8 mouse cellular contexts compared by ENCODE assay signal in the genomic region with DNA sequence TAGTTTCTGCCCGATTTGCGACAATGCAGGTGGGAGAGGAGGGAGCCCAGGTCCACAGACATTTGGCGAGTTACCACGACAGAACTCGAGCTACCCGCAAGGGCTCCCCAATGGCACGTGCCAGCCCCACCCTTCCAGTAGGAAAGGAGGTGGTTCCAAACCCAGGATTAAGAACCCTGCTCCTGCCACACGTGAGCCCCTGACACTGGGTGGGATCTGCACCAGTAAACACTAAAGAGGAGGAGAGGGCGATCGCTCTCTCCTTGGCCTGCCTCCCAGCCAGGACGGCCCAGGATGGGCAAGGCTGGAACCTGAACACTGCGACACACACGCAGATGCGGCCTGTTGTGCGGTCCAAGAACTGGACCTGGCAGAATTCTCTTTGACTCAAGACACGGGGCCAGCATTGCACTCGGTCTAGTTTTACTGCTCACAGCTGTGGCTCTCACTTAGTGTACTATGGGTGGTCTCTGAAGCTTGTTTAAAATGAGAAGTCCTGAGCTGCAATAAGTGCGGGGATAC. TPM values are rescaled to one million over a fixed set of nuclear protein-coding genes. Genes with fewer than 3 reads are reported as not detected.
DNase-seq lines count a peak whose midpoint lies in the region; ATAC-seq and TF ChIP-seq lines count a peak whose summit lies in the region.

No protein-coding gene starts in this region.

- H3K4me3 ChIP-seq in heart, embryonic 11.5 days (ENCODE audit: low read depth, low read length), result peak overlapping the region; percentile 72
- no peak overlapping the region for H3K4me3 ChIP-seq in liver, postnatal 0 days (ENCODE audit: low read depth, low read length)

- no peak overlapping the region for H3K27ac ChIP-seq in heart, embryonic 11.5 days (ENCODE audit: low read depth, low read length)
- H3K27ac ChIP-seq in liver, postnatal 0 days (ENCODE audit: low read depth), result no peak overlapping the region

- no peaks in the 10 kb centered on the region for H3K36me3 ChIP-seq in heart, embryonic 11.5 days (ENCODE audit: control insufficient read depth, insufficient read depth, low read length)
- H3K36me3 ChIP-seq in liver, postnatal 0 days (replicated peaks; ENCODE audit: insufficient read depth, low read length), result no peaks in the 10 kb centered on the region

- peaks cover 3% of the 10 kb centered on the region for H3K27me3 ChIP-seq in heart, embryonic 11.5 days (ENCODE audit: control insufficient read depth, insufficient read depth, low read length)
- peaks cover 34% of the 10 kb centered on the region for H3K27me3 ChIP-seq in liver, postnatal 0 days (ENCODE audit: insufficient read depth, low read length)

- H3K9ac ChIP-seq in heart, embryonic 11.5 days (ENCODE audit: low read depth, low read length), result no peak overlapping the region
- H3K9ac ChIP-seq in liver, postnatal 0 days (replicated peaks), result no peak overlapping the region

- DNase-seq in layer of hippocampus, adult 11-12 months (ENCODE audit: low spot score), result peak; percentile 7
- DNase-seq in layer of hippocampus, postnatal 25 days (ENCODE audit: extremely low spot score in 1 of 2, low spot score in 1 of 2), result no peak
- peak; percentile 52 for DNase-seq in embryo, embryonic 10 days (ENCODE audit: low spot score)
- peak; percentile 14 for DNase-seq in kidney, adult 9 months
- no peak for DNase-seq in liver, postnatal 0 days
- DNase-seq in ovary, postnatal 36 days (ENCODE audit: low spot score), result peak; percentile 14

- peak overlapping the region; percentile 96 for H3K4me2 ChIP-seq in heart, embryonic 11.5 days
- peak overlapping the region; percentile 98; the same call in 1 of the 2 replicates for H3K4me2 ChIP-seq in liver, postnatal 0 days (ENCODE audit: low read depth, low read length)

- ATAC-seq in heart, embryonic 11.5 days (replicated peaks; ENCODE audit: insufficient number of reproducible peaks, low FRiP score, low TSS enrichment), result no peak
- no peak for ATAC-seq in liver, postnatal 0 days
- no peak for ATAC-seq in erythroid progenitor cell, adult 5-6 weeks (replicated peaks; ENCODE audit: low FRiP score, poor library complexity, severe bottlenecking)

- H3K4me1 ChIP-seq in heart, embryonic 11.5 days (ENCODE audit: control insufficient read depth, insufficient read depth, low read length), result peaks cover 3% of the 10 kb centered on the region; the same call in 1 of the 2 replicates
- H3K4me1 ChIP-seq in liver, postnatal 0 days (ENCODE audit: insufficient read depth), result peaks cover 4% of the 10 kb centered on the region

- TF ChIP-seq CTCF in liver, postnatal 0 days (IDR thresholded peaks at IDR 0.05; ENCODE audit: low read depth), result no peak

- whole genome bisulfite sequencing in heart, embryonic 11.5 days (ENCODE audit: insufficient replicate concordance), result 3% methylated on average over 18 of the region's 18 CpGs
- WGBS in liver, postnatal 0 days (ENCODE audit: insufficient replicate concordance), result 3% methylated on average over 18 of the region's 18 CpGs

- no peak for TF ChIP-seq EP300 in liver, postnatal 0 days (IDR thresholded peaks at IDR 0.05; ENCODE audit: low read depth)

- no peaks in the 10 kb centered on the region for H3K9me3 ChIP-seq in heart, embryonic 11.5 days (replicated peaks; ENCODE audit: control insufficient read depth, low read length)
- no peaks in the 10 kb centered on the region for H3K9me3 ChIP-seq in liver, postnatal 0 days (ENCODE audit: low read length)

RNA-seq across cellular contexts. Expression of a gene that starts 0.6 kb away (rescaled TPM):
- total RNA-seq in layer of hippocampus, postnatal 25 days (2021), result 10 to 100 TPM; 15.9 to 17.6 TPM
- polyA plus RNA-seq in heart, embryonic 11.5 days (2014; fragmentation: Nextera tagmentation; extraction: Ambion mirVana), result 41.6 and 44.2 TPM in 2 replicates
- 9.1 and 11.8 TPM in 2 replicates for polyA plus RNA-seq in liver, postnatal 0 days (2015; fragmentation: Nextera tagmentation; extraction: Ambion mirVana)
- total RNA-seq in erythroid progenitor cell, adult 5-6 weeks (2015; ENCODE audit: low replicate concordance), result 0.42 and 1.1 TPM in 2 replicates
- not detected in 2 replicates for total RNA-seq in erythroid progenitor cell, adult 5-6 weeks (2017; ENCODE audit: low replicate concordance)

Comparison
In these comparisons a context has a peak if more than half of its experiments do, and no peak if none do; other contexts are left out.
1. DNase-seq: peak in layer of hippocampus, adult 11-12 months (single experiment), embryo, embryonic 10 days (single experiment), kidney, adult 9 months (single experiment) and ovary, postnatal 36 days (single experiment); none in layer of hippocampus, postnatal 25 days (0 of 2) and liver, postnatal 0 days (single experiment).
2. RNA of a gene that starts 0.6 kb away (total RNA-seq): 15.9 to 17.6 TPM in layer of hippocampus, postnatal 25 days; 0.42 to 1.1 TPM in erythroid progenitor cell, adult 5-6 weeks; every median in the first group is over 4 times any median in the second.